Mouse (Mus musculus) heart, embryonic 13.5 days (tissue): ENCODE data around the gene Crnn. TPM values are rescaled to one million over a fixed set of nuclear protein-coding genes. Genes with fewer than 3 reads are reported as not detected.

Source experiments
- ATAC-seq: fragments of 200-750 bp; cut with Nextera tagmentation; 2 replicates; pipeline ENCODE4 v1.8.0; 2017; ENCODE audit warnings: moderate TSS enrichment; ENCODE audit not compliant: insufficient number of reproducible peaks, low FRiP score, low TSS enrichment; ENCODE audit errors: extremely low read depth
- H3K27ac ChIP-seq: fragments of 300-500 bp; sonication (generic); replicated peaks from 2 replicates; pipeline ENCODE4 v1.5.1; 2015; ENCODE audit warnings: moderate library complexity, mild to moderate bottlenecking, inconsistent platforms
- H3K27me3 ChIP-seq: fragments of 300-500 bp; sonication (generic); replicated peaks from 2 replicates; pipeline ENCODE4 v1.6.1; 2015; ENCODE audit warnings: mild to moderate bottlenecking, inconsistent platforms
- H3K36me3 ChIP-seq: fragments of 300-500 bp; sonication (generic); 2 replicates; pipeline ENCODE4 v1.6.1; 2015; ENCODE audit warnings: mild to moderate bottlenecking, inconsistent platforms
- H3K4me1 ChIP-seq: fragments of 300-500 bp; sonication (generic); 2 replicates; pipeline ENCODE4 v1.6.1; 2015; ENCODE audit warnings: inconsistent platforms
- H3K4me2 ChIP-seq: fragments of 300-500 bp; sonication (generic); 2 replicates; pipeline ENCODE4 v1.6.1; 2015; ENCODE audit warnings: inconsistent platforms, mild to moderate bottlenecking, moderate library complexity
- H3K4me3 ChIP-seq: fragments of 300-500 bp; sonication (generic); 2 replicates; pipeline ENCODE4 v1.5.1; 2015; ENCODE audit warnings: moderate library complexity, mild to moderate bottlenecking, inconsistent platforms
- H3K9ac ChIP-seq: fragments of 300-500 bp; sonication (generic); 2 replicates; pipeline ENCODE4 v1.6.1; 2015; ENCODE audit warnings: inconsistent platforms, mild to moderate bottlenecking, moderate library complexity
- H3K9me3 ChIP-seq: fragments of 300-500 bp; sonication (generic); 2 replicates; pipeline ENCODE4 v1.6.1; 2016; ENCODE audit warnings: inconsistent platforms
- WGBS: fragments of 180-500 bp; shearing (Covaris S2); methylation state at CpG from one replicate; pipeline ENCODE4 v1.1.7; 2015; ENCODE audit warnings: mixed read lengths; 5-methylcytosine and 5-hydroxymethylcytosine counted together
- polyA plus RNA-seq: library from polyadenylated mRNA; unstranded; fragments of >200 nt; fragmentation: Nextera tagmentation; extraction: Ambion mirVana; gene quantifications from 2 replicates; pipeline ENCODE4 v1.2.1, GENCODE M21; 2015

Crnn gene
- polyA plus RNA-seq, result not detected in 2 replicates

DNA sequence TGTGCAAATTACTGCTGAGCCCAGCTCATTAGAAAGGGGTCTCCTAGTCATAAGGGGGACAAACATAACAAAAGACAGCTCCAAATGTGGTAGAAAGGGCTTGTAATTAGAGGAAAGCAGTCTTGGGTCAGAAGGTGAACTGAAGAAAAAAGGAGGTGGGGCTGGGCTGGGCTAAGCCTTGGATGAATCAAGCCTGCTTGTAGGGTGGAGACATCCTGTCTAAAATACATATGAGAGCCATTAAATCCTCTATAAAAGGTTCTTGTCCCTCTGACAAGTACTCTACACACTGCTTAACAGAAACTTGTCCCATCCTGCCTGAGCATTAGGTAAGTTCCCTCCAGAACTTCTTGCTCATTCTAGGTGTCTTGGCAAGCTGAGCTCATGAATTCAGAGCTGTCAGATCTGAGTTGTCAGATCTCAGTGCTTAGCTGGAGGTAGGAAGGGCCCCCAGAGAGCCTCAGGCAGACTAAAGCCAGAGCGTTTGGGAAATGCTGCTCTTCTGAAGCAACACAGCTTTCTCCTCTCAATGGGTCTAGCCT, at the start of gene Crnn:
Gene Crnn (plus strand): TSS at position 278 of the 542 bp plus-strand sequence.
- Histone ChIP-seq H3K9me3 (no peaks in the 10 kb centered on the region), H3K9ac (no peak within 1 kb of the TSS), H3K4me3 (no peak within 1 kb of the TSS), H3K27me3 (no peaks in the 10 kb centered on the region), H3K36me3 (no peaks in the 10 kb centered on the region), H3K4me1 (no peaks in the 10 kb centered on the region), H3K27ac (no peak within 1 kb of the TSS), H3K4me2 (no peak within 1 kb of the TSS)
- ATAC-seq, result no peak
- 65% methylated on average over 1 of the region's 1 CpGs for WGBS

DNA sequence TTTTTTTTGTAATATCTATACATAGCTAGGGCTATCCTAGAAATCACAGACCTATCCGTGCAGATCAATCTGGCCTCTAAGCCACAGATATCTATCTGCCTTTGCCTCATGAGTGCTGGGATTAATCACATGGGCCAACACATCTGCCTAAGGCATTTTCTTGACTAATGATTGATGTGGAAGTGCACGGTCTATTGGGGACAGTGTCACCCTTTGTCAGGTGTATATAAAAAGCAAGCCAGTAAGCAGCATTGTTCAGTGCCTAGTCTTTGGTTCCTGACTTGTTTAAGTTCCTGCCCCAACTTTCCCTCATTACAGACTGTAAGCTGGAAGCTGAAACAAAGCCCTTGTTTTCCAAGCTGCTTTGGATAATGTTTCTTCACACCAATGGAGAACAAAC, 48.1 kb upstream of the Crnn start:
- Histone ChIP-seq H3K27ac (no peak overlapping the region), H3K36me3 (no peaks in the 10 kb centered on the region), H3K4me1 (no peaks in the 10 kb centered on the region), H3K4me3 (no peak overlapping the region), H3K9me3 (no peaks in the 10 kb centered on the region), H3K9ac (no peak overlapping the region), H3K27me3 (no peaks in the 10 kb centered on the region), H3K4me2 (no peak overlapping the region)
- 78% methylated on average over 2 of the region's 2 CpGs for WGBS
- no peak for ATAC-seq

- Histone ChIP-seq H3K4me1 (no peaks in the 10 kb centered on the region), H3K27ac (no peak overlapping the region), H3K27me3 (no peaks in the 10 kb centered on the region), H3K36me3 (no peaks in the 10 kb centered on the region), H3K4me2 (no peak overlapping the region), H3K4me3 (no peak overlapping the region), H3K9me3 (no peaks in the 10 kb centered on the region), H3K9ac (no peak overlapping the region)
- WGBS, result 41% methylated on average over 5 of the region's 5 CpGs
- ATAC-seq, result no peak
These were observed 32.9 kb upstream of the Crnn start for GRCm38 (mm10) chr3:93111668-93112067.

DNA sequence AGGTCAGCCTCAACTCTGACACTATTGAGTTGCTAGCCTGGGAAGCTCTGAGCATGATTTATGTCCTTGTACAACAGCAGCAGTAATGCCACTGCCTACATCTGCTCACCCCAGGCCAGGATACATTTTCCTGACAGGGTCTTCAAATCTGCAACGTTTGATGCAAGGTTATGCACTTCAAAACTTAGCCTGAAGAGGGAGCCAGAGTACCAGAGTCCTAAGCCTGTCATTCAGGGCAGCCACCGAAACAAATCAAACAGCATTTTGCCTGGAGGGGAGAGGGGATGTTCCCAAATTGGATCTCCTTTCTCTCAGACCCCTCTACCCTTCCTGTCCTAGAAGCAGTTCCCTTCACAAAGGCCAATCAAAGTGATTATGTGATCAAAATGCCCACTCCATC, 30.1 kb upstream of the Crnn start:
- Histone ChIP-seq H3K27ac (no peak overlapping the region), H3K4me2 (no peak overlapping the region), H3K4me1 (no peaks in the 10 kb centered on the region), H3K27me3 (no peaks in the 10 kb centered on the region), H3K4me3 (no peak overlapping the region), H3K9ac (no peak overlapping the region), H3K36me3 (no peaks in the 10 kb centered on the region), H3K9me3 (no peaks in the 10 kb centered on the region)
- ATAC-seq, result no peak
- 4% methylated on average over 2 of the region's 2 CpGs for WGBS

DNA sequence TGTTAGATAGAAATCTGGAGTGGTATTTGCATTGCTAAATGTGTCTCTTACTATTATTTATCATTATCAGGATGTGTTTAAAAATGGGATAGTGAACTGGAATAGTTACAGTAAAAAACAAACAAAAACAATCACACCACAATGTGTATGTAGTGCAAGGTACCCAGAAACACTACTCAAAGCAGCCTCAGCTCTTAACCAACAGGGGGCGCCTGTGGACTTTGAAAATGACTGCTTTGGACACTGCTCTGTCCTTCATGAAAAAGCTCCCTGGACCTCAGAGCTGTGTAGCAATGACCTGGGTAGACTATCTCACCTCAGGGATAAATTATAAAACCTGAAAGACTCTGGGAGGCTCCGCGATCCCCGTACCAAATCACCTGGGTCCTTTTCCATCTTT, 25.5 kb upstream of the Crnn start:
- ATAC-seq, result no peak
- Histone ChIP-seq H3K4me2 (no peak overlapping the region), H3K27ac (no peak overlapping the region), H3K4me3 (no peak overlapping the region), H3K9ac (no peak overlapping the region), H3K4me1 (no peaks in the 10 kb centered on the region), H3K9me3 (no peaks in the 10 kb centered on the region), H3K36me3 (no peaks in the 10 kb centered on the region), H3K27me3 (no peaks in the 10 kb centered on the region)
- 48% methylated on average over 4 of the region's 4 CpGs for WGBS

DNA sequence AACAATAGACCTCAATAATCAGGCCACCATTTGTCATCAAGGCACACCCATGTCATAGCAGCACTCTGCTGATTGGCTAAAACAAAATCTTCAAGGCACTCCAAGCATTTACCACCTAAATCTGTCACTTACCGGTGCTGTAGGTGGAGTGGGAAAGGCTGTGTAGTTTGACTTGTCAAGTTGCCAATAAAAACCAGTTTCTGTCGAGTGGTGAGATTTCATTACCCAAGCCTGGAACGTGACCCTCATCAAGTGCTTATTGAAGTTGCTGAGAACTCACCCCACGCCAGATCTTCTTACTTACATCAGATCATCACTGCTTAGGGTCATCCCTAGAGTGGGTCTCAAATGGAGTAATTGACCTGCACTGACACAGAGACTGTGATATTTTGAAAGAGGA, 16.5 kb upstream of the Crnn start:
- H3K9ac ChIP-seq, result no peak overlapping the region
- no peak overlapping the region for H3K27ac ChIP-seq
- no peaks in the 10 kb centered on the region for H3K9me3 ChIP-seq
- no peaks in the 10 kb centered on the region for H3K4me1 ChIP-seq
- no peak overlapping the region for H3K4me2 ChIP-seq
- no peaks in the 10 kb centered on the region for H3K36me3 ChIP-seq
- no peak for ATAC-seq
- no peaks in the 10 kb centered on the region; the same call in 1 of the 2 replicates for H3K27me3 ChIP-seq
- 25% methylated on average over 4 of the region's 4 CpGs for WGBS
- no peak overlapping the region for H3K4me3 ChIP-seq

GRCm38 (mm10) chr3:93129076-93129475, 15.5 kb upstream of the Crnn start:
- no peak overlapping the region for H3K4me3 ChIP-seq
- no peaks in the 10 kb centered on the region for H3K36me3 ChIP-seq
- no peaks in the 10 kb centered on the region; the same call in 1 of the 2 replicates for H3K27me3 ChIP-seq
- no peak overlapping the region for H3K27ac ChIP-seq
- no peak overlapping the region for H3K9ac ChIP-seq
- no peak for ATAC-seq
- WGBS, result 40% methylated on average over 5 of the region's 5 CpGs
- H3K4me1 ChIP-seq, result no peaks in the 10 kb centered on the region
- no peak overlapping the region for H3K4me2 ChIP-seq
- no peaks in the 10 kb centered on the region for H3K9me3 ChIP-seq

DNA sequence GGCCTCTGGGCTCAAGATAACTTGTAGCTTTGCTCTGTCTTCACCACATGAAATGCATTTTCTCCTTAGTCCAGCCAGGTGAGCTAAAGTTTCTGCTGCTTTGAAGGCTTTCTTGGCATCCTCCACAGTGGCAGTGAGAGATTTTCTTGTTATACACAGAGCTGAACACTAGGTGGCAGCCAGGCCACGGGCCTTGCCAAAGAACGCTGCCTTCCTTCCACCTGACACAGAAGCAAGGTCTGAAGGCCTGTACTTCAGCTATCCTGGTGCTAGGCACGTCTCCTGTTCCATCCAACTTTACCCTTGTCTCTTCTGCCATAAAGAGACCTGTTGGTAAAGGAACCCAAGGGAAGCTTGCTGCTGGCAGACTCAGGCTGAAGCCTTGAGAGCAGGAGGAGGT, 14.1 kb upstream of the Crnn start:
- Histone ChIP-seq H3K4me2 (no peak overlapping the region), H3K4me1 (no peaks in the 10 kb centered on the region), H3K4me3 (no peak overlapping the region), H3K9me3 (no peaks in the 10 kb centered on the region), H3K36me3 (no peaks in the 10 kb centered on the region), H3K27ac (no peak overlapping the region), H3K9ac (no peak overlapping the region; the same call in 1 of the 2 replicates), H3K27me3 (no peaks in the 10 kb centered on the region; the same call in 1 of the 2 replicates)
- WGBS, result 13% methylated on average over 3 of the region's 3 CpGs
- no peak for ATAC-seq

DNA sequence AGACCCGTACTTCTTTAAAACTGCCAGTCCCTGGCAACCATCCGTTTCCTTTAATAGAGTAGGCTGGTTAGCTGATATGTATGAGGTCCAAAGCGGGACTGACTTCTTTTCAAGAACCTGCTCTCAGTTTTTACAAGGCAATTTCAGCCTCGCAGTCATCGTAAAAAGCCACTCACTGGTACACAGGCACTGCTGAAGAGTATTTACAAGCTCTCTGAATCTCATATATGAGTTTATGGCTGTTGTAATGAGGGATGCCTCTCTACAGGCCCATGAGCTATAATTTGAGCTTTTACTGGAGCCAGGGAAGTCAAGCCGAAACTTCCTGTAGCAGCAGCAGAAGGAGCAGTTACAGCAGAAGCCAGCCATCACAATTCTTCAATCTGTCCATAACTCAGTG, 17.9 kb downstream of the Crnn start:
- ATAC-seq, result no peak
- no peaks in the 10 kb centered on the region for H3K9me3 ChIP-seq
- H3K27ac ChIP-seq, result no peak overlapping the region
- no peak overlapping the region for H3K4me2 ChIP-seq
- WGBS, result 71% methylated on average over 6 of the region's 6 CpGs
- no peak overlapping the region for H3K9ac ChIP-seq
- H3K4me1 ChIP-seq, result no peaks in the 10 kb centered on the region
- H3K4me3 ChIP-seq, result no peak overlapping the region
- no peaks in the 10 kb centered on the region for H3K36me3 ChIP-seq
- no peaks in the 10 kb centered on the region for H3K27me3 ChIP-seq

GRCm38 (mm10) chr3:93162996-93163592, 18.5 kb downstream of the Crnn start:
- no peaks in the 10 kb centered on the region for H3K4me1 ChIP-seq
- H3K4me2 ChIP-seq, result no peak overlapping the region
- no peak for ATAC-seq
- no peaks in the 10 kb centered on the region for H3K36me3 ChIP-seq
- no peak overlapping the region for H3K4me3 ChIP-seq
- no peak overlapping the region for H3K9ac ChIP-seq
- 38% methylated on average over 1 of the region's 1 CpGs for WGBS
- H3K27ac ChIP-seq, result no peak overlapping the region
- no peaks in the 10 kb centered on the region for H3K27me3 ChIP-seq
- no peaks in the 10 kb centered on the region for H3K9me3 ChIP-seq

- Histone ChIP-seq H3K27me3 (no peaks in the 10 kb centered on the region), H3K36me3 (no peaks in the 10 kb centered on the region), H3K4me2 (no peak overlapping the region), H3K27ac (no peak overlapping the region), H3K4me3 (no peak overlapping the region), H3K4me1 (no peaks in the 10 kb centered on the region), H3K9me3 (no peaks in the 10 kb centered on the region), H3K9ac (no peak overlapping the region)
- 83% methylated on average over 4 of the region's 4 CpGs for WGBS
- ATAC-seq, result no peak
These were observed 36.3 kb downstream of the Crnn start for GRCm38 (mm10) chr3:93180856-93181255.

- Histone ChIP-seq H3K4me3 (no peak within 1 kb of the TSS), H3K4me2 (no peak within 1 kb of the TSS), H3K36me3 (no peaks in the 10 kb centered on the region), H3K27ac (no peak within 1 kb of the TSS), H3K27me3 (no peaks in the 10 kb centered on the region), H3K9me3 (no peaks in the 10 kb centered on the region), H3K9ac (no peak within 1 kb of the TSS), H3K4me1 (no peaks in the 10 kb centered on the region)
- WGBS, result 77% methylated on average over 3 of the region's 3 CpGs
- no peak for ATAC-seq
These were observed 52.4 kb downstream of the Crnn start, which contains the start of gene Flg2 for GRCm38 (mm10) chr3:93196978-93197377. TSS of gene Flg2 (plus strand) at chr3:93197278.
